Mouse (Mus musculus): ENCODE results near the gene Map3k21.

The Map3k21 gene

GRCm38 (mm10) chr8:125909661-125910364, 437 bp upstream of the Map3k21 start:
- in situ Hi-C loops (cut with MboI; ENCODE audit: low pct_unique_long_range_greater_than_20kb in 1 of 2, low sequenced_read_pairs in 2 of 2, unreplicated experiment in 1 of 2), result no loop called here

GRCm38 (mm10) chr8:125911229-125911580, 955 bp downstream of the Map3k21 start:
- in situ Hi-C loops (cut with MboI; ENCODE audit: low pct_unique_long_range_greater_than_20kb in 1 of 2, low sequenced_read_pairs in 2 of 2, unreplicated experiment in 1 of 2), result no loop called here

- in situ Hi-C loops (cut with MboI; ENCODE audit: low pct_unique_long_range_greater_than_20kb in 1 of 2, low sequenced_read_pairs in 2 of 2, unreplicated experiment in 1 of 2), result no loop called here
Measured at GRCm38 (mm10) chr8:125913206-125913605, 3.0 kb downstream of the Map3k21 start.

- in situ Hi-C loops (cut with MboI; ENCODE audit: low pct_unique_long_range_greater_than_20kb in 1 of 2, low sequenced_read_pairs in 2 of 2, unreplicated experiment in 1 of 2), result no loop called here
Measured at GRCm38 (mm10) chr8:125914386-125914785, 4.1 kb downstream of the Map3k21 start.

GRCm38 (mm10) chr8:125917013-125917412, 6.8 kb downstream of the Map3k21 start:
- in situ Hi-C loops (cut with MboI; ENCODE audit: low pct_unique_long_range_greater_than_20kb in 1 of 2, low sequenced_read_pairs in 2 of 2, unreplicated experiment in 1 of 2), result no loop called here

GRCm38 (mm10) chr8:125918719-125919118, 8.5 kb downstream of the Map3k21 start:
- in situ Hi-C loops (cut with MboI; ENCODE audit: low pct_unique_long_range_greater_than_20kb in 1 of 2, low sequenced_read_pairs in 2 of 2, unreplicated experiment in 1 of 2), result no loop called here

GRCm38 (mm10) chr8:125919560-125919959, 9.3 kb downstream of the Map3k21 start:
- in situ Hi-C loops (cut with MboI; ENCODE audit: low pct_unique_long_range_greater_than_20kb in 1 of 2, low sequenced_read_pairs in 2 of 2, unreplicated experiment in 1 of 2), result no loop called here

- in situ Hi-C loops (cut with MboI; ENCODE audit: low pct_unique_long_range_greater_than_20kb in 1 of 2, low sequenced_read_pairs in 2 of 2, unreplicated experiment in 1 of 2), result no loop called here
Measured at GRCm38 (mm10) chr8:125920281-125920680, 10.0 kb downstream of the Map3k21 start.

- in situ Hi-C loops (cut with MboI; ENCODE audit: low pct_unique_long_range_greater_than_20kb in 1 of 2, low sequenced_read_pairs in 2 of 2, unreplicated experiment in 1 of 2), result no loop called here
Measured at GRCm38 (mm10) chr8:125920761-125921160, 10.5 kb downstream of the Map3k21 start.

- in situ Hi-C loops (cut with MboI; ENCODE audit: low pct_unique_long_range_greater_than_20kb in 1 of 2, low sequenced_read_pairs in 2 of 2, unreplicated experiment in 1 of 2), result no loop called here
Measured at GRCm38 (mm10) chr8:125922333-125922732, 12.1 kb downstream of the Map3k21 start.

- in situ Hi-C loops (cut with MboI; ENCODE audit: low pct_unique_long_range_greater_than_20kb in 1 of 2, low sequenced_read_pairs in 2 of 2, unreplicated experiment in 1 of 2), result no loop called here
Measured at GRCm38 (mm10) chr8:125926636-125927035, 16.4 kb downstream of the Map3k21 start.

- in situ Hi-C loops (cut with MboI; ENCODE audit: low pct_unique_long_range_greater_than_20kb in 1 of 2, low sequenced_read_pairs in 2 of 2, unreplicated experiment in 1 of 2), result no loop called here
Measured at GRCm38 (mm10) chr8:125930276-125931046, 20.2 kb downstream of the Map3k21 start.

GRCm38 (mm10) chr8:125931822-125932221, 21.6 kb downstream of the Map3k21 start:
- in situ Hi-C loops (cut with MboI; ENCODE audit: low pct_unique_long_range_greater_than_20kb in 1 of 2, low sequenced_read_pairs in 2 of 2, unreplicated experiment in 1 of 2), result no loop called here

- in situ Hi-C loops (cut with MboI; ENCODE audit: low pct_unique_long_range_greater_than_20kb in 1 of 2, low sequenced_read_pairs in 2 of 2, unreplicated experiment in 1 of 2), result no loop called here
Measured at GRCm38 (mm10) chr8:125935649-125936048, 25.4 kb downstream of the Map3k21 start.

- in situ Hi-C loops (cut with MboI; ENCODE audit: low pct_unique_long_range_greater_than_20kb in 1 of 2, low sequenced_read_pairs in 2 of 2, unreplicated experiment in 1 of 2), result no loop called here
Measured at GRCm38 (mm10) chr8:125944511-125944910, 34.3 kb downstream of the Map3k21 start.

- in situ Hi-C loops (cut with MboI; ENCODE audit: low pct_unique_long_range_greater_than_20kb in 1 of 2, low sequenced_read_pairs in 2 of 2, unreplicated experiment in 1 of 2), result no loop called here
Measured at GRCm38 (mm10) chr8:125948696-125949308, 38.6 kb downstream of the Map3k21 start.

- in situ Hi-C loops (cut with MboI; ENCODE audit: low pct_unique_long_range_greater_than_20kb in 1 of 2, low sequenced_read_pairs in 2 of 2, unreplicated experiment in 1 of 2), result loop anchor here in 1 of 2 experiments (10.0 kb wide), 1 partner anchor 115 kb away; no protein-coding TSS in a partner anchor
Measured at GRCm38 (mm10) chr8:125950007-125950940, 40.0 kb downstream of the Map3k21 start.

- in situ Hi-C loops (cut with MboI; ENCODE audit: low pct_unique_long_range_greater_than_20kb in 1 of 2, low sequenced_read_pairs in 2 of 2, unreplicated experiment in 1 of 2), result loop anchor here in 1 of 2 experiments (10.0 kb wide), 1 partner anchor 109 kb away; no protein-coding TSS in a partner anchor
Measured at GRCm38 (mm10) chr8:125955671-125956070, 45.4 kb downstream of the Map3k21 start.

All from mouse embryonic stem cell (cell line).